Mouse (Mus musculus) ovary, adult 18-20 months (tissue): Measurements from ENCODE around the gene Hist2h3c1.
"Not testable (repeated sequence)": the region's sequence is repeated elsewhere in the genome, so short reads cannot be mapped to it uniquely, and the experiment has no call there.

ENCODE experiments used
- DNase-seq: peaks from one replicate; pipeline ENCODE4 v3.0.0; 2022; ENCODE audit warnings: low spot score, mixed read lengths

The Hist2h3c1 gene

GRCm38 (mm10) chr3:96289201-96289600 is 42.7 kb downstream of the Hist2h3c1 start:
- DNase-seq, result no peak

- not testable (repeated sequence) for DNase-seq
Measured at GRCm38 (mm10) chr3:96290727-96291126, 44.2 kb downstream of the Hist2h3c1 start.

GRCm38 (mm10) chr3:96292641-96293040 is 46.2 kb downstream of the Hist2h3c1 start:
- no peak for DNase-seq

GRCm38 (mm10) chr3:96293368-96293767 is 46.9 kb downstream of the Hist2h3c1 start:
- DNase-seq, result no peak

GRCm38 (mm10) chr3:96293787-96294186 is 47.3 kb downstream of the Hist2h3c1 start, which contains the start of gene Fcgr1:
Gene Fcgr1 (minus strand): TSS chr3:96293969.
- no peak for DNase-seq
